Mouse (Mus musculus): ENCODE measurements around the gene Adgrb3. TPM values are rescaled to one million over a fixed set of nuclear protein-coding genes. Genes with fewer than 3 reads are reported as not detected.
"Not testable (repeated sequence)": the region's sequence is repeated elsewhere in the genome, so short reads cannot be mapped to it uniquely, and the experiment has no call there.

Adgrb3 gene
- total RNA-seq, 2 experiments from 2014 or later, result not detected

DNA sequence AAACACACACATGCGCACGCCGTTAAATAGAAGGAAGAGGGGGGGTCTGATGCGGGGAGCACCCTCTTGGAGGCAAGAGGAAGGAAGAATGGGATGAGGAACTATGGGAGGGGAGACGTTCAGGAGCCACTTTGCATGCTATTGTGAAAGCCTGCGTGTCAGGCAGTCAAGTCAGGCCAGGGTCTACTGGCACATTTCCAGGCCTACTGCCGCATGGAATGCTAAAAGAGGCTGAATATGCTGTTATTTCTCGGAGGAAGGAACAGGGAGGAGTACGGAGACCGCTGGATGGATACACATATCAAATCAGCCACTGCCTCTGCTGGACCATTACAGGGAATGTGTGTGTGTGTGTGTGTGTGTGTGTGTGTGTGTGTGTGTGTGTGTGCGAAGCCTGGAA, 355.0 kb downstream of the Adgrb3 start:
- Histone ChIP-seq H3K4me3 (no peak overlapping the region), H3K27ac (no peak overlapping the region)
- no peak for DNase-seq
- TF ChIP-seq CTCF (IDR thresholded peaks at IDR 0.05), result no peak
- intact Hi-C loops (cut with DNase I), result no loop called here

DNA sequence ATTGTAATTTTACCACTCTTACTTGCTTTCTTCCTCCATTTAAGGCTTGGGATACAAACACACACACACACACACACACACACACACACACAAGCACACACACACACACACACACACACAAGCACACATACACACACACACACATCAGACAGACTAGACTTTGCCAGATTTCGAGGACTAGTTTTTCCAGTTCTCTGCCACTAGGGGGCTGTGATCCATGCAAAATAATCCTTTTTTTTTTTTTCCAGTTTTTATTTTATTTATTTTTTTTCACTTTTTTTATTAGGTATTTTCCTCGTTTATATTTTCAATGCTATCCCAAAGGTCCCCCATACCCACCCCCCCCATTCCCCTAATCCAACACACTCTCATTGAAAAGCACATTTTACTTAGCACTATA, 357.9 kb downstream of the Adgrb3 start:
- H3K4me3 ChIP-seq; DNase-seq; H3K27ac ChIP-seq; intact Hi-C loops (cut with DNase I): not testable (repeated sequence)

DNA sequence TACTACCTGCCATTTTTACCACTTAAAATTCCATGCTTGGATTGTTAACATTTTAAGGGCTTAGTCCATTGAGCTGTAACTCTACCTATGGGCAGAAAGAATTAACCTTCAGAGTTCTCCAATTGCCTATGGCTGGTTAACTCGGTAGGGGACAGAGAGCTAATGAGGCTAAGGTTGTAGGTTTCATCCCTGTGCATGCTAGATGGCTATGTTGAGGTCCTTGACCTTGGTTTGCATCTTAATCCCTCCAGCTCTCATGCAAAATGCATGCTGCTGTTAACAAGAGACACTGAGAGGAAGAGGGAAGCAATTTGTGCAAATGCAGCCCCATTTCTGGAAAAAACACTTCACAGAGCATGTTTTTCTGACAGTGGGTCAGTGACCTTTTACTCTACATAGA, 366.9 kb downstream of the Adgrb3 start:
- intact Hi-C loops (cut with DNase I), result no loop called here
- Histone ChIP-seq H3K4me3 (no peak overlapping the region), H3K27ac (no peak overlapping the region)
- TF ChIP-seq CTCF (IDR thresholded peaks at IDR 0.05), result no peak
- DNase-seq, result no peak

DNA sequence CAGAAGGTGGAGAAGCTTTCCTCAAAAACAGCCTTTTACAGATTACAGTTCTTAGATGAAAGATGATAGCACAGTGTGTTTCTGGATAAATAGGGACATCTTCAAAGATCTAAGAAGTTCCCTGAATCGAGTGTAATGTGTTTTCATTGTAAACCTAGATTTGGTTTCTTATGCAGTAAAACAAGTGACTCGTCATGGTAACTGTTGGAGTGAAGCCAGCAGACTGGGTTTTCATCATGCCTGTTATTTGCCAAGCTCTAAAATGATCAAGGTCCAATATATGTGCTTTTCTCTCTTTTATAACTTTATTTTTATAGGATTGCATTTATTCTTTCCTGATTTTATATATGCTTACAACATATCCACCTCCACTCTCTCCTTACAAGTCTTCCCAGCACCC, 394.0 kb downstream of the Adgrb3 start:
- intact Hi-C loops (cut with DNase I), result no loop called here
- TF ChIP-seq CTCF (IDR thresholded peaks at IDR 0.05), result no peak
- DNase-seq, result no peak
- H3K4me3 ChIP-seq, result no peak overlapping the region
- no peak overlapping the region for H3K27ac ChIP-seq

DNA sequence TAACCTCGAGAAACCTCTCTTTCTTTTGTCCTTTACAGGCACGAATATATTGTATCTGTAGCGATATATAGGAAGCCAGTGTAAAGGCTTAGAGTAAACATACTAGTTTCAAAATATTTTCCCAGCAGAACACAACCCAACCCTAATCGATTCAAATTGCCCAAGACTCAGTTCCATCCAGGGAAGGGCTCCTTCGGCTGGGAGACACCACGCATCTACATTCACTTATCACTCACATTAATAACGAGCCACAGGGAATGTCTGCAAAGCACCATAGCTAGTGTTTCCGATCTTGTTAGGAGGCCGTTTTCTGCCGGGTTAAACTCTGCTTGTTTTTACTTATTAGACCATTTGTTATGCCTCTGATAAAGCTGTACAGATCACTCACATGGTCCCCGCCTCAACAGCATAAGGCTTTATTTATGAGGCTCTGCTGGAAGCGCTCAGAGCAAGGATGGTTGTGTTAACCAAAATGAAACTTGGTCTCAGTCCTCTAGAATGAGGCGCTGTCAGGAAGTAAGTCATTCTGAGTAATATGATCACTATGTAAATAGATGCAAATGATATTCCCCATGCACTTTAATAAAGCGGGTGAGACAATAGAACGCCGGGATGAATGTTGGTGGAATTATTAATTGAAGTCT, 399.2 kb downstream of the Adgrb3 start:
- TF ChIP-seq CTCF (IDR thresholded peaks at IDR 0.05), result no peak
- Histone ChIP-seq H3K27ac (no peak overlapping the region), H3K4me3 (peak overlapping the region; percentile 30; the same call in 1 of the 2 replicates)
- intact Hi-C loops (cut with DNase I), result no loop called here
- no peak for DNase-seq

DNA sequence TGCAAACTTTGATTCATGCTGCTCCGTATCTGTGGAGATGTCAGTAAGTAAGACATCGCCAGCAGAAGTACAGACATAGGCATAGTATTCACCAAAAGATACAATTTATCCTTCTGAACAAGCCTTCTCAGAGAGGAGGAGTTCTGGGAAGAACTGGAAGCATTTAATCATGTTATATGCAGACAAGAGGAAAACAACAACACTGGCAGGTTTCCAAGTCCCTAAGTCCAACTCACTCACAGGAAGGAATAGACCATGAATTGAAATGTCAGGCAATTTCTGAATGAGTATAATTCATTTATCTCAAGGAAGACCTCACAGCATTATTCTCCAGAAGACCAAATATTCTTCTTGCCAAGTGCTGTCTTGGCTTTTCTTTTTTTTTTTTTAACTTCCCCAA, 408.8 kb downstream of the Adgrb3 start:
- no peak for TF ChIP-seq CTCF (IDR thresholded peaks at IDR 0.05)
- intact Hi-C loops (cut with DNase I), result no loop called here

DNA sequence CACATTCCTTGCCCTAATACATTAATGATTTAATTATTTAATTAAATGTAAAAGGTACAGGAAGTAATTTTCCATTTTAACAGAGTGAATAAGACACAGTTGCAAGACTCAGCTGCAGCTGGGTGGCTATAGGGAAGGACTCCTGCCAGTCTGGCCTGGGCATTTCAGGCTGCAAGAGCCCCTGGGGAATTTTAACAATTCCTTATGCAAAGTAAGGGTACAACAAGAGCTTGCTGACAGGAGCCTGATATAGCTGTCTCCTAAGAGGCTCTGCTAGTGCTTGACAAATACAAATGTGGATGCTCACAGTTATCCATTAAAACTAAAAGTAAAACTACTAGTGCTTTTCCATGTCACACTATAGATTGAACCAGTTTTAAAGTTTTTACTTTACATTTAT, 410.1 kb downstream of the Adgrb3 start:
- H3K4me3 ChIP-seq, result no peak overlapping the region
- no peak for DNase-seq
- no peak overlapping the region for H3K27ac ChIP-seq
- intact Hi-C loops (cut with DNase I), result no loop called here
- TF ChIP-seq CTCF (IDR thresholded peaks at IDR 0.05), result no peak

More for the DNA sequence above, 408.8 kb downstream of the Adgrb3 start:
- Histone ChIP-seq H3K4me3 (no peak overlapping the region), H3K27ac (no peak overlapping the region)
- DNase-seq, result no peak

DNA sequence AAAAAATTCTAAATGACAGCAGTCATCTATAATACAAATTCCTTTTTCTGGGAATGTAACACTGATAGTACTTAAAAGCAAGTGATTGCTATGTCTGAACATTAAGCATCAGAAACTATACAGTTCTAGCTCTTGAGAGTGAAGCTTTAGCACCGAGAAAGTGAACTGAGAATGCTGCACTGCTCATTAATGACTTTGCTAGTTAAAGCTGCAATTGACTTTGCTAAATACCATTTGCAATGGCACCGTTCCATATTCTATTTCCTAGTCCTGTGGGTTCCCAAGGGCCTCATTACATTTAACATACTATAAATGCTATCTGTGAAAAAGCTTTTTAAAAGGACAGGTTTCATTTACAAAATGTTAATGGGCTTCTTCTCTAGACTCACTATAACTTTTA, 414.4 kb downstream of the Adgrb3 start:
- TF ChIP-seq CTCF (IDR thresholded peaks at IDR 0.05), result no peak
- Histone ChIP-seq H3K4me3 (no peak overlapping the region), H3K27ac (no peak overlapping the region)
- DNase-seq, result no peak
- intact Hi-C loops (cut with DNase I), result no loop called here

DNA sequence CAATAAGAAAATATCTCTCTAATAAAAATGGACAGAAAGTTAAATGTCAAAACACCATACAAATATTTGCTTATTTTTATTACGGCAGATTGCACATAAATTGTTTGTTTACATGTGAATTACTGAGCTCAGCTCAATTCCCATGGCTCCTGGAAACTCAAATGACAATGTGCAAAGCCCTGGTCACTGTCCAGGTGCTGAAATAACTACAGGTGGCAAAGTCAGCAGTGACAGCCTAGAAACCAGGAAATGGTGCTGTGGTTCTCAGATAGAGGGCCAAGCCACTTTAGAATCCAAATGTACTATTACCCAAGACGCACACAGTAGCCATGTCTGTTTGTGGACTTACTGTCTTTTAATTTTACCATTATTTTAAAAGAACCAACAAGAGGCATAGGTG, 465.3 kb downstream of the Adgrb3 start:
- Histone ChIP-seq H3K27ac (no peak overlapping the region), H3K4me3 (no peak overlapping the region)
- no peak for DNase-seq
- intact Hi-C loops (cut with DNase I), result no loop called here
- TF ChIP-seq CTCF (IDR thresholded peaks at IDR 0.05), result no peak

DNA sequence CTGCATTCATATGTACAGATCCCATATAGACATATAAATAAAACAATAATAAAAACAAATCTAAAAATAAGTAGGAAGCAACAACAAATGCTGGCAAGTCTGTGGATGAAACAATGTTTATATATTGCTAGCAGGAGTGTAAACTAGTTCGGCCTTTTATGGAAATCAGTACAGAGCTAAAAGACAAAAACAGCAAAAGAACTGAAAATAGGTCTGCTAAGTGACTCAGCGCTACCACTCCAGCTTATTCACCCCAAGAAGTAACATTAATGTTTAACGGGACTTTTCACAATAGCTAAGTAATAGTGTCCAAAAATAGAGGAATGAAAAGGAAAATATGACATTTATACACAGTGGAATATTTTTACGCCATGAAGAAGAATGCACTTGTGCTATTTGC, 471.0 kb downstream of the Adgrb3 start:
- Histone ChIP-seq H3K4me3 (no peak overlapping the region), H3K27ac (no peak overlapping the region)
- TF ChIP-seq CTCF (IDR thresholded peaks at IDR 0.05), result no peak
- DNase-seq, result no peak
- intact Hi-C loops (cut with DNase I), result no loop called here

DNA sequence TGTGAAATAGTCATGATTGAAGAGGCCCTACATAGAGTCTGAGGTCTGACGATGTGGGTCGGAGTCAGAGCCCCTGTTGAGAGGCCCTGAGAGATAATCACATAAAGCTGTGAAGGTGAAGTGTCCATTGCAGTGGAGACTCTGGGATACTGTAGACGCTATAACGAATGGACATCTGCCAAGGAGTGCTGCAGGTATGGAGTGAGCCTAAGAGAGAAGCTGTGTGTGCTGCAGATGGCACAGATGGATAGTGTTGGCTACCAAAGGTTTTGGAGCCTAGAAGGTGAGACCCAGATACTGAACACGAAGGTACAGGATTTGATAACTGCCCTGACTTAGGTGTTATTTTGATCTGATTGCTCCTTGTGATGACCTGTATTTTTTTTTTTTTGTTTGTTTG, 474.0 kb downstream of the Adgrb3 start:
- no peak overlapping the region for H3K27ac ChIP-seq
- no peak for TF ChIP-seq CTCF (IDR thresholded peaks at IDR 0.05)
- no peak for DNase-seq
- intact Hi-C loops (cut with DNase I), result no loop called here
- no peak overlapping the region for H3K4me3 ChIP-seq

DNA sequence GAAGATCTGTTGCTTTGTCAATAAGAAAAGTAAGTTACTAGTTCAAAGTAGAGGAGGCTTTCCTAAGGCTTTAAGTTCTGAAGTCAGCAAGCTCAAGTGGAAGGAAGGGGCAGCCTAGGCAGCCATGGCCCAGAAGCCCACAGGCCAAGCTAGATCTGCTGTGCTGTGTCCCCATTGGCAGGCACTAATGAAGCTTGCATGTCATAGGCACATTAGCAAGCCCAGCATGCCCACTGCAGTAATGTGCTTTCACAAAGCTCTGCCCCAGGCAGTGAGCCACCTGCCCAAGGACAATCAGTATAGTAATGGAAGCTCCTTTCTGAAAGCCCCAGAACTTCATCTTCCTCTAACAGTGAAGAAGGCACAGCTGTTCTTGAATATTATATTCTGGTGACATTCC, 484.6 kb downstream of the Adgrb3 start:
- no peak overlapping the region for H3K27ac ChIP-seq
- H3K4me3 ChIP-seq, result no peak overlapping the region
- DNase-seq, result no peak
- no peak for TF ChIP-seq CTCF (IDR thresholded peaks at IDR 0.05)
- intact Hi-C loops (cut with DNase I), result no loop called here

DNA sequence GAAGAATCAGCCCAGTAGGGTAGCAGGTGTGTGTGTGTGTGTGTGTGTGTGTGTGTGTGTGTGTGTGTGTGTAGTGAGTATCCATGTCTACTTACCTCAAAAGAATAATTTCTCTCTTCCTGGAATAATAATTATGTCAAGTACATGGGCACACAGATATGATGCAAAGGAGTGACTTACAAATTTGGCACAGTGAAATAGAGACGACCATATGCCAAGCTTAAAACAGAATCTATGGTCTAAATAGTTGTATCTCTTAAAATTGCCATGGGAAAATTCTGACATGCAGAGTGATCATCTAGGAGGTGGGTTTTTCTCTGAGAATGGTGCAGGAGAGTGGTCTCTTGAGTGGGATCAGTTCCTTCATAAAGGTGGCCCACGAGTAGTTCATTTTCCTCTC, 504.1 kb downstream of the Adgrb3 start:
- no peak for TF ChIP-seq CTCF (IDR thresholded peaks at IDR 0.05)
- DNase-seq, result no peak
- intact Hi-C loops (cut with DNase I), result no loop called here
- no peak overlapping the region for H3K4me3 ChIP-seq
- no peak overlapping the region for H3K27ac ChIP-seq

DNA sequence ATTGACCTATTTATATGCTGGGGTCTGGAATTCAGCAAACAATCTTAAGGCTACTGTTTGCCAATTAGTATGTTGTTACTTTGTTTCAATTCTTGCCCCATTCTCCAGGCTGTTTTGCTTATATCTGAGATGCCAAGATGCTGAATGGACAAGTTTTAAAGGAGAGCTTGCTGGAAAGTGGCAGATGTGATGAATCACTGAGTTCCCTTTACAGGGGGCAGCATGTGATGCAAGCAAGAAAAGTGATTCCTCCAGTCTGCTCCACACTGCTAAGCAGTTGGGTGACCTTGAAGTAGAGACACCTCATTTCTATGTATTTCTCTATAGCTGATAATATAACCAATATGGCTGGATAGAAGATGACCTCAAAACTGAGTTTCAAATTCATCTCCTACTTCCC, 512.4 kb downstream of the Adgrb3 start:
- TF ChIP-seq CTCF (IDR thresholded peaks at IDR 0.05), result no peak
- intact Hi-C loops (cut with DNase I), result no loop called here
- DNase-seq, result no peak
- no peak overlapping the region for H3K4me3 ChIP-seq
- H3K27ac ChIP-seq, result no peak overlapping the region
